Mouse (Mus musculus) brain, embryonic 14.5 days (tissue): ENCODE measurements at regions not wholly inside any gene's neighbourhood (a gene's known extent, or its start where the extent isn't known, plus 50 kb on each side); places are given as distances from the start of the nearest gene placed in this dataset.

Source experiments
- CTCF ChIP-seq: fragments of 200-500 bp; IDR thresholded peaks from 2 replicates; pipeline ENCODE4 v1.5.1; 2012; ENCODE audit warnings: inconsistent platforms, mild to moderate bottlenecking, moderate library complexity, borderline replicate concordance; ENCODE audit not compliant: insufficient read depth, insufficient read length; ENCODE audit errors: extremely low read depth
- POLR2A ChIP-seq: fragments of 200-500 bp; IDR thresholded peaks from 2 replicates; pipeline ENCODE4 v1.6.1; 2012; ENCODE audit warnings: mild to moderate bottlenecking, inconsistent platforms, borderline replicate concordance; ENCODE audit not compliant: poor library complexity, insufficient read depth, insufficient read length, severe bottlenecking; ENCODE audit errors: extremely low read depth

- TF ChIP-seq CTCF (no peak), POLR2A (no peak)
Observed at GRCm38 (mm10) chr13:47768963-47769527, 492.0 kb upstream of the Id4 start.
